Mouse (Mus musculus) CD4-positive, CD25-positive, alpha-beta regulatory T cell (primary cell): ENCODE measurements around the gene Col4a5. TPM values are rescaled to one million over a fixed set of nuclear protein-coding genes. Genes with fewer than 3 reads are reported as not detected.

Experiments used
- polyA plus RNA-seq: library from polyadenylated mRNA; unstranded; fragments of 100-300 nt; shearing (Covaris generic); gene quantifications from one replicate; pipeline ENCODE4 v1.2.1, GENCODE M21; 2017

Gene Col4a5
- polyA plus RNA-seq: not detected

DNA sequence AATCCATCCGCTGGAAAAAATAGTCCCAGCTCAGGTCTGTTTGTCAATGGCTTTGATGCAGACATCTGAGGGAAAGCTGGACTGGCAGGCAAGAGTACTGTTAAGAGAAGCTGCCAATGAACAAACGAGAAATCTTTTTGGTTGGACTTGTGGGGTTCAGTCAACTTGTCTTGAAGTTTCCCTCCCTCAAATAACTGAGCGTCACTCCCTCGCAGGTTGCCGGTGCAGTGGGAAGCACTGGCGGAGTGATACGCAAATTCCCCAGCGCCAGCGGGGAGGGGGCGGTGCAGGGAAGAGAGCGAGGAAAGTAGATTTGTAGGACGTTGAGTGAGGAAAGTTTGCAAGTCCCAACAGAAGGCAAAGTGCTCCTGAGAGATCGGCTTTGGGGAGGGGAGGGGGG, at the start of gene Col4a5:
Gene Col4a5 (plus strand): TSS at position 276 of the 400 bp plus-strand sequence.

DNA sequence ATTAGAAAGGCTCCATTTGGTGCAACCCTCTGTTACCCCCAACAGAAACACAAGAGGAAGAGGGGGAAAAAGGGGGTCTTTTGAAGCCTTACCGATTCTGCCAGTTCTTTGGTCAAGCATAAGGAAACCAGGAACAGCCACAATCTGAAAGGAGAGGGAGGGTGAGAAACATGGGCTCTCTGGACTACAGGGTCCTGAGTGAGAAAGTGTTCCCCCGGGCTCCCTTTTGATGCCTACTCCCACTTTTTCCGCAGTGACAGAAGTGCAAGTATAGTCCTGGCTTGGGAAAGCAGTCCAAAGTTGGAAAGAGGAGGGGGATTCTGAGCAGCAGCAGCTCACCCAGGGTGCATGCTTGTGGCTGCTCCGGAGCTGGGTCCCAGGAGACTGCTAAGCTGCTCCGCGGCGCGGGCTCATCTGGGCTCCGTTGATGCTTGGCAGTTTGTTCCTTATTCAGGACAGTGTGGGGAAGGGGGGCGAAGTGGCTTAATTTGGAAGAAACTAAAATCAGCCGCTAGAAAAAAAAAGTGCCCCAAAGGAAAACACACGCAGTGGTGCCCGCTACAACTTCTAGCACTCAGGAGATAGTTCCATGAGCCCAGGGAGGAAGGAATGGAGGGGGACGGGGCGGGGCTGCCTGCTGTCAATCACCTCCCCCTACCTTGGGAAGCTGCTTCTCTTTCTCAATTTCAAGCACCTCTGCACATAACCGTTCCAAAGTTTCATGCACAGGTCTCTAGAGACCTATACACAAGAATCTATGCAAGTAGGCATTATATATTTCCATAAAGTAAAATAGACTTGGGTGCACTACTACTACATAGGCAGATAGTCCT, 1.5 kb upstream of the Col4a5 start, which contains the start of gene Col4a6:
Gene Col4a6 (minus strand): TSS at position 607 of the 833 bp plus-strand sequence.

GRCm38 (mm10) chrX:141724937-141725918, 250.0 kb downstream of the Col4a5 start, which contains the start of gene Irs4:
Irs4 (minus strand) TSS chrX:141725263.

Other genes with a start within 250 kb of the Col4a5 start
- not detected for gene Col4a6, start 1.3 kb upstream of the Col4a5 start, polyA plus RNA-seq
- gene Irs4, start 249.9 kb downstream of the Col4a5 start, polyA plus RNA-seq: not detected